Mouse (Mus musculus) skeletal muscle tissue, adult 2 months (tissue): ENCODE results near the gene Tspan12.
"Not testable (repeated sequence)": the region's sequence is repeated elsewhere in the genome, so short reads cannot be mapped to it uniquely, and the experiment has no call there.

Experiments
- DNase-seq: peaks from one replicate; pipeline ENCODE4 v3.0.0-alpha.2; 2012; ENCODE audit warnings: low read depth, low spot score

The Tspan12 gene

DNA sequence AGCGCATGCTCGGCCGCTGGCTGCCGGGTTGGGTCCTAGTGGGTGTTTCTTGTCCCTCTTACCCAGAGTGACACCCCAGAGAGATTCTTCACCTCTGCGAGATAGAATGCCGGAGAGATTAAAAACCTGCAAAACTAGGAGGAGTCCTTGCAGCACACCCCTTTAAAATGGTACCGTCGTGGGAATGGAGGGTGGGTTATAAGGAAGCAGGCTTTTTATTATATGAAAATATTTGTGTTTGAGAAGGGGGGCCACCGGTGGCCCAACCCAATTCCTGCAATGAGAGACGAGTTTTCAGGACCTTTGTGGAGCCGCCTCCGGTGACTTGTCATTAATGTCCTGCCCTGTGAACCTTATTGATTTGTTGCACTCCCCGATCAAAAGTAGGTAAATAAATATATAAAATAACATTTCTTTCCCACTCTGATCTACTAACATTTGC, at the start of gene Tspan12:
TSS of gene Tspan12 (minus strand) at position 172 of the 442 bp plus-strand sequence.
- DNase-seq: no peak

DNA sequence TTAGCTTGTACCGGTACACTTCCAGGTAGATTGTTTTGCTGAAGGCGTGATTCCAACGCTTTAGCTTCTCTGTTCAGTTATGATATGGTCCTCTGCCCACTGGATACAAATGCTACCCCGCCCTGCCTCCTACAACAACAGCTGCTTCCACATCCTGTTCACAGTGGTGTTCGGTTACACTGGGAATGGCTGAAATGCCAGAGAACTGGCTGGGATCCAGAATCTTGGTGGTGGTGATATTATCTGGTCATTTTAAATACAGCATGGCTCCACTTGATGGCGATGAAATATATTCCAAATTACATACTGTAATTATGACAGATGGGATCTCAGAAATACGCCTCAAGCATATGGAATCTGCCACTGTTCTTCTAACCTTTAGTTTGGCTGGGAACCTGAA, 42.1 kb upstream of the Tspan12 start:
- DNase-seq: peak; percentile 3

DNA sequence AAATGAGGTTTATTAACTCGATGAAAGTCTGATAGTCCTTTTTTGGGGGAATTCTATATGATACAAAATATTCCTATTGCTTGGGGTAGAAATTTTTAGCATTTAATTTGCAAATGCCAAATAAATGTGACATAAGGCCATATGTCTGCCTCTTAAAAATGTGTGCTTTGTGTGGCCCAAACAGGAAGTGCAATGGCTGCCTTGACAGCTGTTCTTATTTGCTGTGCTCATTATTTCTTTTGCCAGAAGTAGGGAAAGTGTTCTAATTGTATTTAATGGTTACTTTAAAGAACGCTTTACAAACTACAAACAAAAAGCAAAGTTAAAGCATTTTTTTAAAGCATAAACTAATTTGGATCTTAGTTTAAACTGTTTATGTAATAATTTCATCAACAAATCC, 36.8 kb upstream of the Tspan12 start:
- no peak for DNase-seq

DNA sequence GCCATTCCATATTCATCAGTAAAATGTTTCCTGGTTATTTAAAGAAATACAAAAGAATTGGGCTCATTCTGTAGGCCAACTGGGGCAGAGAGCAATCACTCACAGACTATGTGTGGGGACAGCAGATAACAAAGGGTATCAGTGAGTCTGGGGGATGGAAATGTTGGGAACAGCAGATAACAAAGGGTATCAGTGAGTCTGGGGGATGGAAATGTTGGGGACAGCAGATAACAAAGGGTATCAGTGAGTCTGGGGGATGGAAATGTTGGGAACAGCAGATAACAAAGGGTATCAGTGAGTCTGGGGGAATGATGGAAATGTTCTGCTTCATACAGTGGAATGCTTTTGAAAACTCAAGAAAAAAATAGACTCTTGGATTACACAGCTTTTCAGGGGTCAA, 35.7 kb upstream of the Tspan12 start:
- DNase-seq: not testable (repeated sequence)

DNA sequence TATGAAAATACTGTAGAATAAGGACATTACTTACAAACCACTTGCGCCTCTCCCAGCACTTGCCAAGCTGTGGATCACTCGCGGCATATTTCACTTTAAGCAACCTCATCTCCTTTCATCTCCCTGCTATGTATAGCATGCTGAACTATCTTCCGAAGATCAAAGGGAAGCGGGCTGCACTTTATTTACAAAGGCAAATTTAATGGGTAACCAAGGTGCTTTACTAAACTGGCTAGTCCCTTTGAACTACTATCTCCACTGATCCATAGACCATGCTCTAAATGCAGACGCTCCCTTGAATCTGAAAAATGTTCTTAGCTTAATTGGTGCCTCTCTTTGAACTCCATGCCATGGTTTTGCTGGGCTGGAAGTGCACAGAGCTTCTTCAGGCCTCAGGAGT, 27.2 kb upstream of the Tspan12 start:
- DNase-seq: no peak

DNA sequence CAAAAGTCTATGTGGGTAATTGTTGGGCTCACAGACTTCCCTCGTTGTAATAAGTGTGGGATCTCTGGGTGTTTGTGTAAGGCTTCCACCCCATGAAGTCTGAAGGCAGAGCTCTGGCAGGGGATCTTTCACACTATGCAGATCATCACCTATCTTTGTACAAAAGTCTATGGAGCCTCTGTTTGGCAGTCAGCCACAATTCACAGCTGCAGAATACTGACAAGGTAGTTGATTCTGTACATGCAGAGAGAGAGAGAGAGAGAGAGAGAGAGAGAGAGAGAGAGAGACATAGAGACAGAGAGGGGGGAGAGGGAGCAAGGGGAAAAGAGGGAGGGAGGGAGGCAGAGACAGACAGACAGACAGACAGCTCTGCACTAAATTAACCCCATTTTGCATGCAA, 15.0 kb upstream of the Tspan12 start:
- no peak for DNase-seq

DNA sequence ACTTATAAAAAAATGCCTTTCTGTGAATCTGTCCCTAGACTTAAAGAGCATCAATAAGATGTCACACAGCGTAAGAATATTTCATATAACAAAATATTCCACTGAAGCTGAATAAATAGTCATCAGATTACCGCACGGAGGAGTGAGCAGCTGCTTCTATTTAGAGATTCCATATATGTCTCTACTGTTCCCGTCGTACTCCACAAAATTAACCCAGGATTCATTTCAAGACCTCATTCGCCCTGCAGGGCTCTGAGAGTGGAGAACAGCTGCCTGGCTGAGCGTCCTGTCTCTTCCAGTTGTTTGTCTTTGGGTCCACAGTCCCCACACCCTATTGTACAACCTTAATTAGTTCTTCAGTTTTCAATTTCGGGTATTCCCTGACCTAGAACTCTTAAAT, 11.9 kb upstream of the Tspan12 start:
- DNase-seq: no peak

DNA sequence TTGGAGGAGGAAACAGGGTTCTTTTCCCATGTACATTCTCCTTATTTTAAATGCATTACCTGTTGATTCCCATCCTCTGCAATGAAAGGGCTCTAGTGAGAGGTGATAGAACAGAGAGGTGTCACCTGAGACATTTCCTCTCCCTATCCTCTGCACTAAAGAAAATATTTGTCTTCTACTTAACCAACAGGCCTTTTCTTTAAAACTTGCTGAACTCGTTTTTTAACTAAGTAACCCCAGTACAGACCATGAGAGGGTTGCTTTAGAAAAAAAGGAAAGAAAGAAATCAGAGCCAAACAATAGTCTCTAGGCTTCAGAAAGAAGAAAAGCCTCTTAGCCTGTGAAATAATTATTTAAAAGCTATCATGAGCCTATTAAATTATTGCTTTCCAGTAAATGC, 11.2 kb upstream of the Tspan12 start:
- no peak for DNase-seq

DNA sequence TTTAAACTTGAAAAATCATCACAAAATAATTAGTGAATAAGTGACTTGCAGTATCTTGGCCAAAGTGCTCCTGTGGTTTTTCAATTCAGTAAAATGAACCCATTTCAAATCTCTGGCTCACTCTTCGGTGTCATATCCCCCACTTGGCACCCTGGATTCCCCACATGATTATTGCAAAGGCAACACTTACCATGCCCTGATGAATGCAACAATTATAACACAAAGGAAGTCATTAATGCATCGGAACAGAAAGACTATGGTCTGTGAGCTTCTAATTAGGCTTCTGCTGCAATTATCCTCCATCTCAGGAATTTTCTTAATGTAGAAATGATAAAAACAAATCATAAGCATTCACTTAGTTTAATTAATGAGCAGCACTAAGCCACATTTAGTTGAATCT, 9.0 kb upstream of the Tspan12 start:
- no peak for DNase-seq

DNA sequence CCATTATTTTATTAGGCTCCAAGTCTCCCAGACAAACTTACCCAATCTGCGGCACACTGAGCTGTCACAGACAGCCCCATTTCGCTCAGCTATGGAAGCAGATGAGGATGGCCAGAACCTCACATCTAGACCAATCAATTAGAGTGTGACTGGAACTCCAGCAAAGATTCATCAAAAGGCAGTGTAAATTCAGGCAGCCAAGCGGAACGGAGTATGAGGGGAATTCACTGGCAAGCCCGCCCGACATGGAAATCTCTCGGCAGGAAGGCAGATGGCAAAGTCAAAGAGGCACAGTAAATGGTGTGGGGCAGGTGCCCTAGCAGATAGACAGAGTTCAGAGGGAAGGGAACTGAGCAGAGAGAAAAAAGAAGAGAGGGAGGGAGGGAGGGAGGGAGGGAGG, 5.5 kb upstream of the Tspan12 start:
- no peak for DNase-seq

DNA sequence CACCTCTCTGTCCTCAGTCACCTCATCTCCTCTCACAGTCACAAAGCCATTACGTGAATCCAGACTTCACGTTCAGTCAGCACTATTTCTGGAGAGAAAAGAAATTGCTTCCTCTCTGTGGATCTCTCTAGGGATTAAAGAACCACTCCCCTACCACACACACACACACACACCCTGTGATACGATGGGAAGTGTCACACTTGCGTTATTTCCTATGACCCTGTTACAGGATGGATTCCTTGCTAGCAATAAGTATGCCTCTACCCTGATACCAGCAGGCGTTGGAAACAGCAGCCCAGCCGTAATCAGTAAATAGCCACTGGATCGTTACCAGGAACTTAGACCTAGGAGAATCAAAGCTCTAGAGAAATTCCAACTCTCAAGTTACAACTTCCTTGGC, 3.6 kb upstream of the Tspan12 start:
- DNase-seq: peak; percentile 7

DNA sequence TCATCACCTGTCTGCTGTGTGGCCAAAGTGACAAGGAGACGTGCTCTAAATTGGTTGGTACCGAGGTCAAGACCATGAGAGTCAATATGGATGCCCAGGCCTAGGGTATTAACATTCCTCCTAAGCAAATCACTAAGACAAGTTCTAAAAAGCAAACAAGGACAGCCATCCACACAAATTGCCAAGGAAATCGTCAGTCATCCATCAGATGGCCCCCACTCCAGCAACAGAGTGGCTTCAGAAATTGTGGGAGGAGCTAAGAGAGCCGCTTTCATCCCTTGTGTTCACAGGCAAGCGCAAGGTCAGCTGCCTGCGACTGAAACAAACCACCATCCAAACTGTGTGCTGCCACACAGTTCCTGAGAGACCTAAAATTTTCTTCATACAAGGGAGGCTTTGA, 1.0 kb upstream of the Tspan12 start:
- no peak for DNase-seq

DNA sequence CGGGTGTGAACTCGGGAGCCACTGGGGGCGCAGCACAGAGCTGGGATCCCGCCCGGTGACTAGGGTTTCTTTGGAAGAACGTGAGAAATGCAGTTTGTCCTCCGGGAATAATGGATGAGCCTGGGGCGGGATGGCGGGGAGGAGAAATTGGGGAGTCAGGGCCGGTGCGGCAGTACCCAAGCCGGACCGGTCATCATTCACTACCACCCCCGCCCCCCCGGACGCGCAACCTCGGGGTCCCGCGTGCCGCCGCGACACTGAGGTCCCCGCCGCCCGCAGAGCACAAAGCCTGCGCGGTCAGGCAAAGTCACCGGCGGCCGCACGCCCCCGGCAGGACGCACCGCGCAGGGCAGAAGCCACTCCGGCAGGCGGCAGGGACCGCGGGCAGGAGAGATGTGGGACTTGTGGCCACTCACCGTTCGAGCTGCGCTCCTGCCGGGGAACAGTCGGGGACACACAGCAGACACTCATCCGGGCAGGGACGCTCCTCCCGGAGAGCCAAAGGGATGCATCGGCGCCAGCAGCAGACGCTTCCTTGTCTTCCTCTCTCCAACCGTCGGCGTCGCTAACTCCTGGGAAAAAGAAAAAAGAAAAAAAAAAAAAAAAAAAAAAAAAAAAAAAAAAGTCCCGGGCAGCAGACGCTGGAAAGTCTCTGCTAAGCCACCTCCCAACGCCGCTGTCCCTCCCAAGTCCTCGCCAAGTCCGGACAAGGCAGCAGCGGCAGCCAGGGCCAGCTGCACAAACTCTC, 545 bp downstream of the Tspan12 start:
- DNase-seq: peak; percentile 81

DNA sequence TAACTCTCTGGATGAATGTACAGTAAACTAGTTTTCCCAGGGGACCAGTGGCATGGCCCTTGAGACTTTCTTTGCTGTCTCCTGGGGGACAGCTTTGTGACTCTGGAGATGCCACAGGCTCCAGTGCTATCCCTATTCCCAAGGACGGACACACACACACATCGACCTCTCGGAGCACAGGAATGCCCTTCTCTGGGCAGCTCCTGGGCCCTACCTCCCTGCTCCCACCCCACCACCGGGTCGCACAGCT, 1.0 kb downstream of the Tspan12 start:
- DNase-seq: no peak

DNA sequence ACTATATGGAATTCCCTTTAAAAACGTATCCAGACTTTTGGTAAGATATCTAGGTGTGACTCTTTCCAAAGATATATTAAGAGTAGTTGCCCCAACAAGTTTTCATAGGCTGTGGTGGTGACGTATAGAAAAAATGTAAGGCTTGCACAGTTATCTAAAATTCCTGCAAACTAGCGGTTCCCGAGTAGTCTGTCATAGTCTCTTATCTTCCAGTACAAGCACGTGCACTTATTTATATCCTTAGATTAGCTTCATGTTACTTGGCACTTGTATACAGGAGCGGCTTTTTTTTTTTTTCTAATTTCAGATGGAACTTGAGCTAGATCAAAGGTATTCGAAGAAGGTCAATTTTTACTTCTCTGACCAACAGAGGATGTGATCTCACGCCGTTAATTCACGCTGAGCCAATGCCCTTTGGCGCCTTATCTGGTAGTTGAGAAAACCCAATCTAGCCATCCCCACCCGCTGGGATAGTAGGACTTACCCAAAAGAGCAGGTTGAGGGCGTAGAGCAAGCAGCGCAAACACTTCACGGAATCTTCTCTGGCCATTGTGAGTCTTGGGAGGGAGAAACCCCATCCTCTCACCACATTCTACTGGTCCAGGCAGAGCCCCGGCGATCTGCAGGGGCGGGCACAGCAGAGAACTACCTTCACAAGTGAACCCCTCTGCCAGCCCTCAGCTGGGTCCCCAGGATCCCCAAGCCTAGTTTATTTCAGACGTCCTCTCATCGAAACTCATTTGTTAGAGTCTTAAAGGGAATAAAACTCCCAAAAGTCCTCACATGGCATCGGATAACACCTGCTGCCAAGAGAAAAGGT, 1.6 kb downstream of the Tspan12 start:
- DNase-seq: no peak

DNA sequence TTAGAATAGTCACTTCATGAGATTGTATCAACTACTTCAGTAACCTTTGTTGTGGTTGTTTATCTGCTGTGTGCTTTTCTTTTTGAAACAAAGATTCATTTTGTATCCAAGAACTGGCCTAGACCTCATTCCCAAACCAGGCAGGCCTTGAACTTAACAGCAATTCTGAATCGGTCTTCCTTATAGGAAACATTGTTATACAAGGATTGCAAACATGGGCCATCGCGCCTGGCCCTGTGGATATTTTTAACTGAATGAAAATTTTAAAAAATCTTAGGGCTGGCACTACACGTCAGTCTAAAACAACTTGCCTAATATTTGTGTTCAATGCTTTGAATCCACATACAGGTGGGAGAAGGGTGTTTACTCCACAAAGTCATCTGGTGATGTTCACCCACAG, 3.5 kb downstream of the Tspan12 start:
- no peak for DNase-seq

DNA sequence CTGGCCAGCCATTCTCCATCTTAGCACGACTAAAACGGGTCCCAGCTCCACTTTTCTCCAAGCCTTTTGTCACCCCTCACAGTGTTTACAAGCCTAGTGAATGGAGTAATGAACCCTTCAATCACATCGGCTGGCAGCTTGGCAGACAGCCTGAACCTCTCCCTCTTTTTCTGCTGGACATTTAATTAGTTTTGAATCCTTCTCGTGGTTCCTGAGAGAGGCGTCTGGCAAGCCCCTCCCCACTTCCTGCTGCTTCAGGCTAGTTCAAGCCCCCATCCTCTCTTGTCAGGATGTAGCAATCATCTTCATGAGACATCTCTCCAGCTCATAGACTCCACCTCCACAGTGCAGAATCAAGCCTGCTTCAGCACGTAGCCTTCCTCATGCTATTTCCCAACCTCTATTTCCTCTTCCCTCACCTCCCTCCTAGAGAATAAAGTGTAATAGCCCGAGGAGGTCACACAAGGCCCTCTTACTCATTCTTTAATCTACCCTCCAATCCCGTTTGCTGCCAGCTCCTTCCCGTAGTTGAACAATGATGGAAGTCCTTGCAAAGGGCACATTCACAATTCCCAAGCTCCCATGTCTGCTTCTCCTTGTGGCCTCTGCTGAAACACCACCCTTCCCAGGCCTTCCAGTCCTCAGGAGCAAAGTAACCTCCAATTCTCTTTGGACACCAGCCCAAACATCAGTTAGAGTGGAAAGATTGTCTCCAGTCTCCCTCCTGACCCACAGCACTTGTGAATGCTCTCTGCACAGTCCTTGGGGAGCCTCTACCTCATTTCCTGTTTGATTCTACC, 12.1 kb downstream of the Tspan12 start:
- peak; percentile 10 for DNase-seq

DNA sequence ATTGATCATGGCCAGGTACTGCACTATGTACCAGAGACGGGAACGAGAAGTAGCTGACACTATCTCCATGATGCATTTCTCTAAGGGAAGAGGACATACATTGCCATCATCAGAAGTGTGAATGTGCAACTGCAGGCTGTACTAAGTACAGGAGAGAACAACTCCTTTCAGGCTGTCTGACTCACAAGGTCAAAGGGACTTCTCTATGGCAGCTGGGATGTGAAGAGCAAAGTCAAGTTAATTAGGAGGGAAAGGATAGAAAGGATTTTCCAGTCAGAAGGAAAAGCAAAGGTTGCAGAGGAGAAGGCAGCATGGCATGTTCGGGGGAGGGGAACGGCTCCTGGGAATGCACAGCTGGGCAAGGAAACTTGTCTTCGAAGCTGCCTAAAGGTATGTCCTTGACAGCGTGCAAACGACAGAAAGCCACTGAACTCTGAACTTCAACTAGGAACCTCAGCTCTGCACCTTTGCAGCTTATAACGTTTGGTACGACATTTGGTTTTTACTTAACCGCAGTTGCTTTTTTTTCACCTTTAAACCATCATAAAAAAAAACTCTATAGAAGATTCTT, 13.0 kb downstream of the Tspan12 start:
- no peak for DNase-seq

DNA sequence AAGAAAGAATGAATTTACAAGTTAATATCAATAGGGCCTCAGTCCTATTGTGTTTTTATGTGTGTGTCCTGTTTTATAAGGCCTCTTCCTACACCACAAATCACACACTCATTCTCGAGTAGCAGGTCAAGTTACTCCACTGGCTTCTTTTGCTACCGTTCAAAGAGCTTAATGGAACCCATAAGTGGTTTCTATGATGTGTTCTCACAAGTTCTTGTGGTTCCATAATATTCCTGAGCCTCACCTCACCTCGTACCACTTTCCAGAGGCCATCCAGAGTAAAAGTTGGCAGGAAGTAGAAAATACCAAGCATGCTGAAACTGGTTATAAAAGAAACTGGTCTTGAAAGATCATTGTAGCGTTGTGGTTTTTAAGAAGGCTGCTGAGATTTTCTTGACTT, 18.8 kb downstream of the Tspan12 start:
- DNase-seq: no peak

DNA sequence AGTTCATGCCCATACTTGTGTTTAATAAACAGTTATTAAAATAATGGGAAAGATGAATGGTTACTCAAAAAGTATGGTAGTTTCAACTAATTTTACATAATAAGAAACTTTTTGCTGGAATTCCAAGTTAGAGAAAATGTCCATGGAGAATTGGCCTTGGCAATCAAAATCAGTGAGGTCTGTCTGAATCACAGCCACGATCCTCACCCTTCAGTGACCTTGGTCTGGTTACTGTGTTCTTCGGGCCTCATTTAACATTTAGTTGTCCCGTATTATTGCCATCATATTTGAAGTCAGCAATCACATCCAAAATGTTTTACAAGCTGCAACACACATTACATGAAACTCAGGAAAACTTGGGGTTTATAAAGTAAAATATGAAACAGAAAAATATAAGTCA, 20.4 kb downstream of the Tspan12 start:
- DNase-seq: peak; percentile 25

DNA sequence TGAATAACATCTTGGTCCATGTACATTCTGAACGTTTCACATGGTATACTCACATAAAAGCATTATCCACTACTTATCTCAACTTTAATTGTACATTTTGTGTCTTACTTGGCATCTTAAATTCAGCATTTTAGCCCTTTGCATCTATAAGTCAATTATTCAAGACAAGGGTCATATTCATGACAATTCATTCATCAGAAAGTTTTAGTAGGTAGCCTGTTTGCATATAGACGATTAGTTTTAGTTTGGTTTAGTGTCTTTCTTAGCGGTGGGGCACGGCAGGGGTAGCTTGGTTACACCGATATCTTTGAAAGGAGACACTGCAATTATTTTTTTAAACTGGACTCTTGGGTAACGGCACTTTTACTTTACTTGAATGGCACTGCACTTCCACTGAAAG, 21.4 kb downstream of the Tspan12 start:
- DNase-seq: no peak

DNA sequence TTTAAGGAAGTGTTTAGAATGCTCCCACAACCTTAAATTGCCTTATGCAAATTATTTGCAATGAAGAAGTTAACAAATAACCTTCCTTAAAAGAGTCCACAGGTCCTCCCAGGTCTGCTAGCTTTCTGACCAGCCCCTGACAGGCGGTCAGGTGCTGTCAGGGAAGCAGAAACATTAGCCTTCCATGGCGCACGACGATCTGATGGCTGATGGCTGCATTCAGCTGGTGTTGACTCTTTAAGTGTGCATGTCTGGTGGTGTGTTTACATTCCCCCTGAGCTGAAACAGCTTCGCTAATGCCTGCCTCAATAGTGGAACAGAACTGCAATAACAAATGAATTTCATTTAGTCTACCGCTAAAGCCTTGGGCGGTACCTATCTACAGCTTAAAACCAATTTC, 22.4 kb downstream of the Tspan12 start:
- no peak for DNase-seq
